Mouse (Mus musculus) bone marrow macrophage, adult 2 months (primary cell): Measurements from ENCODE around the gene Cep78.

ENCODE experiments used
- CTCF ChIP-seq: IDR thresholded peaks from 2 replicates; pipeline ENCODE4 v1.5.1; 2012; ENCODE audit warnings: low read depth, mild to moderate bottlenecking, low read length, moderate library complexity
- POLR2A ChIP-seq: IDR thresholded peaks from 2 replicates; pipeline ENCODE4 v1.6.1; 2012; ENCODE audit warnings: mild to moderate bottlenecking, low read depth, low read length, borderline replicate concordance

GRCm38 (mm10) chr19:15996901-15997564, 12.2 kb upstream of the Cep78 start:
- TF ChIP-seq POLR2A = no peak
- no peak for TF ChIP-seq CTCF
